Mouse (Mus musculus): ENCODE results near the gene Slc31a2. TPM values are rescaled to one million over a fixed set of nuclear protein-coding genes. Genes with fewer than 3 reads are reported as not detected.
"Not testable (repeated sequence)": the region's sequence is repeated elsewhere in the genome, so short reads cannot be mapped to it uniquely, and the experiment has no call there.

Slc31a2 gene
- polyA plus RNA-seq, 1 experiment from 2014 or later = 8.1 TPM

GRCm38 (mm10) chr4:62265154-62265836 lies 2.9 kb downstream of the Slc31a2 start:
- H3K36me3 ChIP-seq (ENCODE audit: poor library complexity, severe bottlenecking) = no peaks in the 10 kb centered on the region
- 83% methylated on average over 10 of the region's 10 CpGs for WGBS
- H3K9ac ChIP-seq = no peak overlapping the region
- no peak overlapping the region for H3K4me2 ChIP-seq
- H3K27me3 ChIP-seq = no peaks in the 10 kb centered on the region
- H3K4me3 ChIP-seq = no peak overlapping the region
- no peaks in the 10 kb centered on the region for H3K4me1 ChIP-seq
- no peak for ATAC-seq
- no peaks in the 10 kb centered on the region for H3K9me3 ChIP-seq (replicated peaks)
- no peak overlapping the region for H3K27ac ChIP-seq

DNA sequence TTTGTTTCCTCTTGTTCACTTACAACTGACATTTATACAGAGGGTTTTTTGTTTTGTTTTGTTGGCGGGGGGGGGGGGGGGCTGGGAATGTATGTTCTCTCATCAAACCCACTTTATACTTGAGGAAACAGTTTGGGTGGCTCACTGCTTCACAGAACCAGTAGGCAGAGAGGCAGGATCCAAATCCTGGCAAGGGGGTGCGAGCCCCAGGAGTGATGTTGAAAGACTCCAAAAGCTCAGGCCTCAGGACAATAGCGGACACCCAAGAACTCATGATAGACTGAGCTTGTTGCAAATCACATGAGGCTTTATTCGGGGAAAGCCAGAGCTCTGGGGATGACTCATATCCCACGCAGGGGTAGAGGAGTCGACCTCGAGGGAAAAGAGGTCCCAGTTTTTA lies 3.7 kb downstream of the Slc31a2 start:
- not testable (repeated sequence) for H3K36me3 ChIP-seq (ENCODE audit: poor library complexity, severe bottlenecking); H3K4me2 ChIP-seq; ATAC-seq; H3K27me3 ChIP-seq; H3K4me1 ChIP-seq; H3K4me3 ChIP-seq; H3K9ac ChIP-seq; H3K27ac ChIP-seq; H3K9me3 ChIP-seq (replicated peaks)
- WGBS = 76% methylated on average over 7 of the region's 7 CpGs

DNA sequence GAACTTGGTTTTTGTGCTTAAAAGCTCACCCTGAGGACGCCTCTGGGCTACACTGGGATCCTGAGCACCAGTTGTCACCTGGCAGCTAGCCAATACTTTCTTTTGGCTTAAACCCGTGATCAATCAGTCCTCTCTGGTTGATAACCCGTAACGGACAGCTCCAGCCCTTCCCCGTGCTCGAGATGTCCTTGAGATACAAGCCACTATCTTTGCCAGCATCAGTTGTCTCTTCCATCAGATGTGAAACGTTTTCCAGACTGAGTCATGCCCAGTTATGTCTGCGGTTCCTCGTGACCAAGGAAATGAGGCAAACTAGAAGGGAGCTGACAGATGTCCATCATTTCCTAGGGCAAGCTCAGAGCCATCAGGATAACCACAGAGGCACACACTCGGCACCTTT lies 4.7 kb downstream of the Slc31a2 start:
- Histone ChIP-seq H3K27ac (no peak overlapping the region), H3K4me1 (no peaks in the 10 kb centered on the region), H3K9me3 (replicated peaks) (no peaks in the 10 kb centered on the region), H3K4me2 (no peak overlapping the region), H3K36me3 (ENCODE audit: poor library complexity, severe bottlenecking) (no peaks in the 10 kb centered on the region), H3K4me3 (no peak overlapping the region), H3K27me3 (no peaks in the 10 kb centered on the region), H3K9ac (no peak overlapping the region)
- no peak for ATAC-seq
- WGBS = 83% methylated on average over 10 of the region's 10 CpGs

DNA sequence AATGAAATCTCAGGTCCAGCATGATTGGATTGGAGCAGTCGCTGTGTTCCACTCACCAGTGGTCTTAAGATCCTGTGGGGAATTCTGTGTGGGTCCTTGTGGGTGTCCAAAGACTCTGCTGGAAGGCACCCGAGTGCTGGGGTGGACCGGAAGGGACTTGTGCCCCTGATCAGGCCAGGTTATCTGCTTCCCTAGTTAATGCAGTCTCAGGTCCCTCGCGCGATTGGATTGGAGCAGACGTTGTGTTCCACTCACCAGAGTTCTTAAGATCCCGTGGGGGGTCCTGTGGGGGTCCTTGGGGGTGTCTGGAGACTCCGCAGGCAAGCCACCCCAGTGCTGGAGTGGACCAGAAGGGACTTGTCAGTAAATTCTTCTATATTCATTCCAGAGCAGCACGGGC lies 10.3 kb downstream of the Slc31a2 start:
- Histone ChIP-seq H3K4me1 (peaks cover 6% of the 10 kb centered on the region), H3K4me2 (no peak overlapping the region), H3K4me3 (no peak overlapping the region), H3K9me3 (replicated peaks) (no peaks in the 10 kb centered on the region), H3K9ac (no peak overlapping the region), H3K36me3 (ENCODE audit: poor library complexity, severe bottlenecking) (no peaks in the 10 kb centered on the region), H3K27me3 (no peaks in the 10 kb centered on the region), H3K27ac (no peak overlapping the region)
- WGBS = 93% methylated on average over 10 of the region's 10 CpGs
- ATAC-seq = no peak

GRCm38 (mm10) chr4:62273916-62274315 lies 11.6 kb downstream of the Slc31a2 start:
- Histone ChIP-seq H3K4me2 (no peak overlapping the region), H3K27ac (no peak overlapping the region), H3K9ac (no peak overlapping the region), H3K36me3 (ENCODE audit: poor library complexity, severe bottlenecking) (no peaks in the 10 kb centered on the region), H3K9me3 (replicated peaks) (no peaks in the 10 kb centered on the region), H3K27me3 (no peaks in the 10 kb centered on the region), H3K4me1 (peaks cover 6% of the 10 kb centered on the region), H3K4me3 (no peak overlapping the region)
- 95% methylated on average over 10 of the region's 10 CpGs for WGBS
- ATAC-seq = no peak

DNA sequence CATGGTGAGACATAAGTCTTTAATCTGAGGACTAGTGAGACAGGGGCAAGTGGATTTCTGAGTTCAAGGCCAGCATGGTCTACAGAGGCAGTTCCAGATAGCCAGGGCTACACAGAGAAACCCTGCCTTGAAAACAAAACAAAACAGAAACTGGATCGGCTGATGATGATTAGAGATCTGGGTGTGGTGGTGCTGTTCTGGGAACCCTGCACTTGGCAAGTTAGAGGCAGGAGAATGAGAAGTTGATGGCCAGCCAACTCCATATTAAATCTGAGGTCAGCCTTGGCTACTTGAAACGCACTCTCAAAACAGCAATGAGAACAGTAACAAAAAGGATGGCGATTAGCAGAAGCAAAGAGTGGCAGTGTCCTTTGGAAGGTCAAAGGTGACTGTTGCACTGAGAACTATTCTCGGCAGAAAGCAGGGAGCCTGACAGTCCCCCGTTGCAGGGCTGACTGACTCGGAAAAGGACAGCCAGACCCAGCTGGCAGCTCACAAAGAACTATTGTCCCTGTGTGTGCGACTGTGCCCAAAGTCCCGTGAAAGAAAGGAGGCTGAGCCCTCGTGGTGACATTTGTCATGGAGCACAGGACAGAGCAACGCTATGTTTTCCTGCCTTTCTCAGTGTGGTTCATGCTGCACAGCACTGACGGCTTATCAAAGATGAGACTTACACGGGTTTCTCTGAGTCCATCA lies 12.6 kb downstream of the Slc31a2 start:
- H3K4me3 ChIP-seq = no peak overlapping the region
- H3K36me3 ChIP-seq (ENCODE audit: poor library complexity, severe bottlenecking) = no peaks in the 10 kb centered on the region
- 0 out of 2 replicates have a peak overlapping the region, but pooled peaks have one; percentile 0 for H3K4me2 ChIP-seq
- no peaks in the 10 kb centered on the region for H3K9me3 ChIP-seq (replicated peaks)
- no peaks in the 10 kb centered on the region for H3K27me3 ChIP-seq
- H3K27ac ChIP-seq = no peak overlapping the region
- H3K4me1 ChIP-seq = peaks cover 6% of the 10 kb centered on the region
- ATAC-seq = peak; percentile 71
- 6% methylated on average over 12 of the region's 12 CpGs for WGBS
- H3K9ac ChIP-seq = no peak overlapping the region

DNA sequence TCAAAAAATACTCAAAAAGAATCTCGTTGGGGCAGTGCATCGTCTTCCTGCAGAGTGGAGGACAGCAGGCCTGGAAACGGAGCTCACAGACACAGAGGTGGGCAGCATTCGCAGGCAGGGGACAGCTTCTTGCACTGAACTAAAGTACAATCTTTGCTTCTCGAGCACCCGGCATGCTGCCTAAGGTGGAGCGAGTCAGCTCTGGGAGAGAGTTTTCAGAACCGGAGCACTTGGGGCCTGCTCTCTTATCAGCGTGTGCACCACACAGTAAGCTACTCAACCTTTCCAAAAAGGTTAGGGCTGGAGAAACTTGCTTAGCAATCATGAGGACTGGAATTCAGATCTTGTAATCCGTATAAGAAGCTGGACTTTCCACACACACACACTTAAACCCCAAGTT lies 14.3 kb downstream of the Slc31a2 start:
- no peak for ATAC-seq
- H3K36me3 ChIP-seq (ENCODE audit: poor library complexity, severe bottlenecking) = no peaks in the 10 kb centered on the region
- peaks cover 6% of the 10 kb centered on the region for H3K4me1 ChIP-seq
- no peak overlapping the region for H3K27ac ChIP-seq
- no peak overlapping the region for H3K9ac ChIP-seq
- 88% methylated on average over 10 of the region's 10 CpGs for WGBS
- no peaks in the 10 kb centered on the region for H3K9me3 ChIP-seq (replicated peaks)
- H3K4me3 ChIP-seq = no peak overlapping the region
- H3K4me2 ChIP-seq = no peak overlapping the region
- H3K27me3 ChIP-seq = no peaks in the 10 kb centered on the region

- Histone ChIP-seq H3K9ac (no peak overlapping the region), H3K4me3 (no peak overlapping the region), H3K27me3 (no peaks in the 10 kb centered on the region), H3K4me1 (peaks cover 6% of the 10 kb centered on the region), H3K4me2 (no peak overlapping the region), H3K27ac (no peak overlapping the region), H3K36me3 (ENCODE audit: poor library complexity, severe bottlenecking) (no peaks in the 10 kb centered on the region), H3K9me3 (replicated peaks) (no peaks in the 10 kb centered on the region)
- WGBS = 61% methylated on average over 3 of the region's 3 CpGs
- no peak for ATAC-seq
Observed at GRCm38 (mm10) chr4:62277222-62277621, 14.9 kb downstream of the Slc31a2 start.

GRCm38 (mm10) chr4:62278081-62278480 lies 15.7 kb downstream of the Slc31a2 start:
- Histone ChIP-seq H3K9me3 (replicated peaks) (no peaks in the 10 kb centered on the region), H3K9ac (no peak overlapping the region), H3K4me1 (peaks cover 6% of the 10 kb centered on the region), H3K27me3 (no peaks in the 10 kb centered on the region), H3K36me3 (ENCODE audit: poor library complexity, severe bottlenecking) (no peaks in the 10 kb centered on the region), H3K4me3 (no peak overlapping the region), H3K4me2 (no peak overlapping the region), H3K27ac (no peak overlapping the region)
- 81% methylated on average over 4 of the region's 4 CpGs for whole genome bisulfite sequencing
- no peak for ATAC-seq

DNA sequence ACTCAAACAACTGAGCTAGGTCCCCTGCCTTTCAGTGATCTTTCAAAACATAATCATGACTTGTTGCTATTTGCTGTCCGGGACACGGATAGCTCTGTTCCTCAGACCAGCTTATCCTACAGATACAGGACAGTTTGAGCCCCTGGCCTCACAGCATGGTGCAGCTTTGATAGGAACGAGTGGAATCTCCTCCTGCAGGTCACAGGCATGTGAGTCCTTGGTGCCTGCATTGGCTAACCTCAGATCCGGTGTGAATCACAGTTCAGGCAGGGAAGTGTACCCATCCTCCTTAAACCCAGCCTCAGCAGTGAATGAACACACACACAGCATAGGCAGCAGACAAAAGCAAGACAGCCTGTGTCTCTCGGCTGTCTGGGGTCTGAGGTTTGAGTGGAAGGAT lies 19.0 kb downstream of the Slc31a2 start:
- no peaks in the 10 kb centered on the region for H3K27me3 ChIP-seq
- no peak overlapping the region for H3K4me2 ChIP-seq
- ATAC-seq = no peak
- H3K9ac ChIP-seq = no peak overlapping the region
- 65% methylated on average over 5 of the region's 5 CpGs for WGBS
- no peaks in the 10 kb centered on the region for H3K36me3 ChIP-seq (ENCODE audit: poor library complexity, severe bottlenecking)
- H3K4me1 ChIP-seq = 0 out of 2 replicates have a peak, but pooled peaks cover 2% of the 10 kb centered on the region
- no peaks in the 10 kb centered on the region for H3K9me3 ChIP-seq (replicated peaks)
- H3K4me3 ChIP-seq = no peak overlapping the region
- no peak overlapping the region for H3K27ac ChIP-seq

GRCm38 (mm10) chr4:62282969-62283368 lies 20.6 kb downstream of the Slc31a2 start:
- ATAC-seq = no peak
- Histone ChIP-seq H3K4me1 (peaks cover 13% of the 10 kb centered on the region), H3K4me3 (no peak overlapping the region), H3K27me3 (no peaks in the 10 kb centered on the region), H3K27ac (no peak overlapping the region), H3K9ac (no peak overlapping the region), H3K9me3 (replicated peaks) (no peaks in the 10 kb centered on the region), H3K4me2 (no peak overlapping the region), H3K36me3 (ENCODE audit: poor library complexity, severe bottlenecking) (no peaks in the 10 kb centered on the region)
- 89% methylated on average over 7 of the region's 7 CpGs for WGBS

- no peaks in the 10 kb centered on the region for H3K36me3 ChIP-seq (ENCODE audit: poor library complexity, severe bottlenecking)
- 76% methylated on average over 8 of the region's 8 CpGs for WGBS
- no peak overlapping the region for H3K27ac ChIP-seq
- no peak overlapping the region for H3K9ac ChIP-seq
- H3K9me3 ChIP-seq (replicated peaks) = no peaks in the 10 kb centered on the region
- H3K4me2 ChIP-seq = peak overlapping the region; percentile 82; the same call in 1 of the 2 replicates
- ATAC-seq = 0 out of 2 replicates have a peak, but pooled peaks have one; percentile 9
- no peak overlapping the region for H3K4me3 ChIP-seq
- peaks cover 15% of the 10 kb centered on the region for H3K4me1 ChIP-seq
- H3K27me3 ChIP-seq = no peaks in the 10 kb centered on the region
Observed at GRCm38 (mm10) chr4:62285576-62285975, 23.2 kb downstream of the Slc31a2 start.
